Mouse (Mus musculus) myocyte (in vitro differentiated cells): ENCODE measurements at regions not wholly inside any gene's neighbourhood (a gene's known extent, or its start where the extent isn't known, plus 50 kb on each side); places are given as distances from the start of the nearest gene placed in this dataset.

Experiments used
- POLR2A ChIP-seq: IDR thresholded peaks from one replicate; pipeline ENCODE4 v1.6.1; 2011; ENCODE audit warnings: low read depth, mild to moderate bottlenecking, control low read depth, moderate library complexity; ENCODE audit not compliant: insufficient read length
- TCF3 ChIP-seq: IDR thresholded peaks from one replicate; pipeline ENCODE4 v1.6.1; 2011; ENCODE audit warnings: low read depth, control low read depth; ENCODE audit not compliant: insufficient read length

- no peak for TF ChIP-seq TCF3
- no peak for TF ChIP-seq POLR2A
Observed at GRCm38 (mm10) chr14:76767301-76767700, 210.6 kb upstream of the Serp2 start.
